Mouse (Mus musculus): ENCODE measurements around the gene Olfr761. TPM values are rescaled to one million over a fixed set of nuclear protein-coding genes. Genes with fewer than 3 reads are reported as not detected.
"Not testable (repeated sequence)": the region's sequence is repeated elsewhere in the genome, so short reads cannot be mapped to it uniquely, and the experiment has no call there.

Gene Olfr761
- not detected in 2 replicates for polyA plus RNA-seq (2015; fragmentation: Nextera tagmentation; extraction: Ambion mirVana)

GRCm38 (mm10) chr17:37952979-37953378 lies at the start of gene Olfr761:
TSS of gene Olfr761 (minus strand) at chr17:37953079.
- H3K4me2 ChIP-seq = no peak within 1 kb of the TSS
- no peaks in the 10 kb centered on the region for H3K4me1 ChIP-seq
- H3K27me3 ChIP-seq = no peaks in the 10 kb centered on the region
- no peak for ATAC-seq (ENCODE audit: insufficient number of reproducible peaks, insufficient read depth, low FRiP score, low TSS enrichment, low read depth)
- no peaks in the 10 kb centered on the region for H3K9me3 ChIP-seq
- no peaks in the 10 kb centered on the region for H3K36me3 ChIP-seq
- H3K27ac ChIP-seq = no peak within 1 kb of the TSS
- no peak within 1 kb of the TSS for H3K9ac ChIP-seq
- no peak within 1 kb of the TSS for H3K4me3 ChIP-seq
- 78% methylated on average over 2 of the region's 2 CpGs for WGBS

DNA sequence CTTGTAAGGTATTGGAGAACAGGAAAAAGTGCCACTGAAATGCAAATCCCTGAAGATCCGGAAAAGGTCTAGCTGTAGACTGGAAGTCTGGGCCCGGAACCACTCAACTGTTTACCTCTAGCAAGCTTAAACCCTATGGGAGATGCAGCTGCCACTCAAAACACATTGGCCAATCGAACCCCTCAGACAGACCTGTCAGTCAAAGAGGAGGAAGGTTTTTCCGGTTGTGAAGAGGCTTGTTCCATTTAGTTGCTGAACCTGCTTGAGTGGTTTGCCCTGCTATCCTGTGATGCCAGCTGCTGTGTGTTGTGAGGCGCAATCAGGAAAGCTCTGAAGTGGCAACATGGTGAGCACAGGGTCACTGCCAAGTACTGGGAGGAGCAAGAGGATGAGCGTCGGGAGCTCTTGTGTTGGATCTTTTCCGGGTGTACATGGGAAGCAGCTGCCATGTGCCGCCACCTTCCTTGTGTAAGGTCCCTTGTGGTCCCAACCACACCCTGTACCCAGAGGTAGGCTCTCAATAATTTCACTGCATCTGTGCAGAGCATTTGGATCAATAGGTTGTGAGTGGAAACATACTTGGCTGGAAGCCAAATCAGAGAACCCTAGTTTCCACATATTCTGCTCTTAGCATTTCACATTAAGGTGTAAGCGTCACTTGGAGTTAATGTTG lies 42.9 kb upstream of the Olfr761 start:
- no peaks in the 10 kb centered on the region for H3K27me3 ChIP-seq
- no peak overlapping the region for H3K4me3 ChIP-seq
- no peak overlapping the region for H3K4me2 ChIP-seq
- WGBS = 51% methylated on average over 10 of the region's 10 CpGs
- no peak for ATAC-seq (ENCODE audit: insufficient number of reproducible peaks, insufficient read depth, low FRiP score, low TSS enrichment, low read depth)
- H3K9me3 ChIP-seq = 0 out of 2 replicates have a peak, but pooled peaks cover 5% of the 10 kb centered on the region
- H3K9ac ChIP-seq = no peak overlapping the region
- no peaks in the 10 kb centered on the region for H3K36me3 ChIP-seq
- H3K27ac ChIP-seq = no peak overlapping the region
- no peaks in the 10 kb centered on the region for H3K4me1 ChIP-seq

GRCm38 (mm10) chr17:37990453-37990961 lies 37.6 kb upstream of the Olfr761 start:
- 41% methylated on average over 3 of the region's 3 CpGs for WGBS
- Histone ChIP-seq H3K27me3 (no peaks in the 10 kb centered on the region), H3K36me3 (no peaks in the 10 kb centered on the region), H3K4me2 (no peak overlapping the region), H3K4me3 (no peak overlapping the region), H3K9me3 (0 out of 2 replicates have a peak, but pooled peaks cover 5% of the 10 kb centered on the region), H3K9ac (no peak overlapping the region), H3K27ac (no peak overlapping the region), H3K4me1 (no peaks in the 10 kb centered on the region)
- ATAC-seq (ENCODE audit: insufficient number of reproducible peaks, insufficient read depth, low FRiP score, low TSS enrichment, low read depth) = no peak

- Histone ChIP-seq H3K36me3 (no peaks in the 10 kb centered on the region), H3K4me2 (no peak overlapping the region), H3K4me3 (no peak overlapping the region), H3K9ac (no peak overlapping the region), H3K9me3 (no peaks in the 10 kb centered on the region), H3K27me3 (no peaks in the 10 kb centered on the region), H3K4me1 (no peaks in the 10 kb centered on the region), H3K27ac (no peak overlapping the region)
- WGBS = 77% methylated on average over 3 of the region's 3 CpGs
- ATAC-seq (ENCODE audit: insufficient number of reproducible peaks, insufficient read depth, low FRiP score, low TSS enrichment, low read depth) = no peak
These were observed 20.7 kb upstream of the Olfr761 start for GRCm38 (mm10) chr17:37973591-37973990.

DNA sequence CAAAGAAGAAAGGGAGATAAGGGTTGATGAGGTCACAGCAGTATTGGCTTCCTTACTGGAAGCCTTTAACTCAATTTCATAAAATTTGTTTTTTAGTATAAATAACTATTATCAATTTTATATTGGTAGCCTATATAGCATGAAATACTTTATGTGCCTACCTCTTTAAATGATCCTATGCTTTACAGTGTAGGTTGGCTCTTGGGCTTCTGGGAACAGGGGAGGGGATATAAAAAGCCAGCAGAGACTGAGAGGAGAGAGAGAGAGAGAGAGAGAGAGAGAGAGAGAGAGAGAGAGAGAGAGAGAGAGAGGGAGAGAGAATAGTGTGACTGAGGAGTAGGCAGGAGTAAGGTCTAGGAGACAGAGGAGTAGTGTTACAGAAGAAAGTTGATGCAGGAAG lies 32.6 kb downstream of the Olfr761 start, which contains the start of gene Olfr128:
Gene Olfr128 (plus strand): TSS at position 301 of the 400 bp plus-strand sequence.
- H3K4me2 ChIP-seq = no peak within 1 kb of the TSS
- H3K9ac ChIP-seq = no peak within 1 kb of the TSS
- H3K27ac ChIP-seq = no peak within 1 kb of the TSS
- no peaks in the 10 kb centered on the region for H3K9me3 ChIP-seq
- no peaks in the 10 kb centered on the region for H3K36me3 ChIP-seq
- no peaks in the 10 kb centered on the region for H3K4me1 ChIP-seq
- no peak for ATAC-seq (ENCODE audit: insufficient number of reproducible peaks, insufficient read depth, low FRiP score, low TSS enrichment, low read depth)
- no peak within 1 kb of the TSS for H3K4me3 ChIP-seq
- H3K27me3 ChIP-seq = no peaks in the 10 kb centered on the region

DNA sequence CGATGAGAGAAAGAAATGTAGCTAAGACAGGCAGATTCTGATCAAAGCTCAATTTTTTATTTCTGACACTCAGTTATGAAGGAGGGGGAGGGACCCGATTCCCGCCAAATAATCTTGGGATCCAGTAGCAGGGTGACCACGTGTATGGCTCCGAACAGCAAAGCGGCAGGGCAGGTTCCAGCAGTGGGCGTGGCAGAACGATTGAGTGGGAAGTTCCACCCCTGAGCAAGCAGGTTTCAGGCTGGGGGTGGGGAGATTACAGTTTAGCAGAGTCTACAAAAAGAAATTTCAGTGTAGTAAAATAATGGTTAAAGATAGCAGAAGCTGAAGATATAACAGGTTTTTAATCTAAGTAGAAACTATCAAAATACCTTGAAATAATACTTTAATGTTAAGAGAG lies 46.1 kb downstream of the Olfr761 start:
- not testable (repeated sequence) for H3K27me3 ChIP-seq; H3K4me3 ChIP-seq; H3K9me3 ChIP-seq; H3K4me1 ChIP-seq; H3K36me3 ChIP-seq; H3K27ac ChIP-seq; ATAC-seq (ENCODE audit: insufficient number of reproducible peaks, insufficient read depth, low FRiP score, low TSS enrichment, low read depth); H3K4me2 ChIP-seq; H3K9ac ChIP-seq
- WGBS = 69% methylated on average over 8 of the region's 8 CpGs

Other genes starting within 250 kb of the Olfr761 start
- not detected in 2 replicates for gene Olfr120, start 231.3 kb downstream of the Olfr761 start, polyA plus RNA-seq (2015; fragmentation: Nextera tagmentation; extraction: Ambion mirVana)
- gene Olfr121, start 204.2 kb downstream of the Olfr761 start, polyA plus RNA-seq (2015; fragmentation: Nextera tagmentation; extraction: Ambion mirVana) = not detected in 2 replicates
- gene Olfr122, start 184.5 kb downstream of the Olfr761 start, polyA plus RNA-seq (2015; fragmentation: Nextera tagmentation; extraction: Ambion mirVana) = not detected in 2 replicates
- gene Olfr123, start 159.6 kb downstream of the Olfr761 start, polyA plus RNA-seq (2015; fragmentation: Nextera tagmentation; extraction: Ambion mirVana) = not detected in 2 replicates
- not detected in 2 replicates for gene Olfr124, start 153.2 kb downstream of the Olfr761 start, polyA plus RNA-seq (2015; fragmentation: Nextera tagmentation; extraction: Ambion mirVana)
- gene Olfr125, start 120.1 kb downstream of the Olfr761 start, polyA plus RNA-seq (2015; fragmentation: Nextera tagmentation; extraction: Ambion mirVana) = not detected in 2 replicates
- gene Olfr126, start 105.6 kb downstream of the Olfr761 start, polyA plus RNA-seq (2015; fragmentation: Nextera tagmentation; extraction: Ambion mirVana) = not detected in 2 replicates
- gene Olfr127, start 52.6 kb downstream of the Olfr761 start, polyA plus RNA-seq (2015; fragmentation: Nextera tagmentation; extraction: Ambion mirVana) = not detected in 2 replicates
- not detected in 2 replicates for gene Olfr128, start 32.5 kb downstream of the Olfr761 start, polyA plus RNA-seq (2015; fragmentation: Nextera tagmentation; extraction: Ambion mirVana)
- gene Olfr129, start 107.0 kb upstream of the Olfr761 start, polyA plus RNA-seq (2015; fragmentation: Nextera tagmentation; extraction: Ambion mirVana) = not detected in 2 replicates
- not detected in 2 replicates for gene Olfr130, start 110.8 kb upstream of the Olfr761 start, polyA plus RNA-seq (2015; fragmentation: Nextera tagmentation; extraction: Ambion mirVana)
- not detected in 2 replicates for gene Olfr131, start 135.6 kb upstream of the Olfr761 start, polyA plus RNA-seq (2015; fragmentation: Nextera tagmentation; extraction: Ambion mirVana)
- gene Olfr132, start 181.4 kb upstream of the Olfr761 start, polyA plus RNA-seq (2015; fragmentation: Nextera tagmentation; extraction: Ambion mirVana) = not detected in 2 replicates
- not detected in 2 replicates for gene Olfr133, start 192.2 kb upstream of the Olfr761 start, polyA plus RNA-seq (2015; fragmentation: Nextera tagmentation; extraction: Ambion mirVana)
- gene Olfr134, start 218.3 kb upstream of the Olfr761 start, polyA plus RNA-seq (2015; fragmentation: Nextera tagmentation; extraction: Ambion mirVana) = not detected in 2 replicates

All from embryonic facial prominence, embryonic 13.5 days (tissue).